Mouse (Mus musculus): ENCODE results near the gene Vmn1r91.
"Not testable (repeated sequence)": the region's sequence is repeated elsewhere in the genome, so short reads cannot be mapped to it uniquely, and the experiment has no call there.

Vmn1r91 gene

DNA sequence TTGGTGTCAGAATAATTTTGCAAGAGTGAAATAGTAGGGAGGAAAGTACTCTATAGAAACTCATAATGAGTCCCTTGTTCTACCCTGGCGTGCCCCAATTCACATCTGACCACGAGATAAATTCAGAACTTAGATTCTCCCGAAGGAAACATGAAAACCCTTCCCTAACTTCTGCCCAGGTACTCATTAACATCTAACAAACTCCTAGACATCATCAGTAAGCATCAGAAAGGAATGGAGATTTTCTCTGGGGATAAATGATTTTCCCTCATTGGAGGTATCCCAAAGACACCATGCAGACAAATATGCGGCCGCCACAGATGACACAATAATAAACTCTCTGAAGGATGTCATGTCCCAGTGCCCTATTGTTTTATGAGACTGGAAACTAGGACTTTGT, at the start of gene Vmn1r91:
TSS of gene Vmn1r91 (plus strand) at position 301 of the 400 bp plus-strand sequence.
- DNase-seq (ENCODE audit: low read depth, low spot score): not testable (repeated sequence)

GRCm38 (mm10) chr7:20064100-20064499, 35.4 kb upstream of the Vmn1r91 start:
- not testable (repeated sequence) for DNase-seq (ENCODE audit: low read depth, low spot score)

DNA sequence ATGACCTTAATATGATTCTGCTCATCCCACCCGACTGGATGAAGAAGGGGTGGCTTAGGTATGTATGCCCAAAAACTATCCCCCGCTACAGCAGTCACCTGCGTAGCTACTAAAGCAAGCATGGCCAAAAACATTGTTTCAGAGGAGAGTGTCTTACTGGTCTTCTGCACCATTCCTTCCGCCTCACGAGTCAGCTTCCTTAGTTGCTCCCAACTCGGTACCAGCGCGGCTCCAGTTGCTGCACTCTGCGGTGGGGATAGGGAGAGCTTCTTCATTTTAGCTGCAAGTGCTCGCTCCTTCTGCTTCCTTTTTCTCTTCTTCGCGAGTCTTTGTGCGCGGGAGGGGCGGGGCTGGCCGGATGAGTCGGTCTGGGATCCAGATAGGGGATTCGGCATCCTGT, 21.4 kb upstream of the Vmn1r91 start:
- DNase-seq (ENCODE audit: low read depth, low spot score): not testable (repeated sequence)

GRCm38 (mm10) chr7:20122479-20122878, 23.0 kb downstream of the Vmn1r91 start, which contains the start of gene Gm16442:
Gene Gm16442, minus strand, starts transcription at chr7:20122579.
- not testable (repeated sequence) for DNase-seq (ENCODE audit: low read depth, low spot score)

DNA sequence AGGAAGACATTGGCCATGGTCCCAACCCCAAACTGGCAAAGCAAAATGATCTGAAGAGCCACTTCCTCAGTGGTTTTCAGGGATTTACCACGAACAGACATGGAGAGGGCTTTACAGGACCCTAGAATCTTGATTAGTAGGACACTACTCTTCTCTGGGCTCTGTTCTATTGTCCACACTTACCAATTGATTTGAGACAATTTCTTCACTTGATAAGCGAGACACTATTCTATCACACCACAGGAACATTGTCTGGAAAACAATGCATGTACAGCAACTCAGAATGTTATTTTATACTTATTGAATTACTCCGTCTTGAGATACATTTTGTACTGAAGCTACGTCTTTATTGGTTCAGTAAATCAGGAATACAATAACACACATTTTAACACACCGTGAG, 39.5 kb downstream of the Vmn1r91 start, which contains the start of gene Vmn1r93:
TSS of gene Vmn1r93 (minus strand) at position 101 of the 400 bp plus-strand sequence.
- DNase-seq (ENCODE audit: low read depth, low spot score): not testable (repeated sequence)
